Mouse (Mus musculus) limb, embryonic 15.5 days (tissue): ENCODE data around the gene 2900026A02Rik. TPM values are rescaled to one million over a fixed set of nuclear protein-coding genes. Genes with fewer than 3 reads are reported as not detected.
"Not testable (repeated sequence)": the region's sequence is repeated elsewhere in the genome, so short reads cannot be mapped to it uniquely, and the experiment has no call there.

Experiments
- ATAC-seq: fragments of 200-750 bp; cut with Nextera tagmentation; 2 replicates; pipeline ENCODE4 v1.8.0; 2017; ENCODE audit warnings: low read depth, moderate TSS enrichment; ENCODE audit not compliant: insufficient number of reproducible peaks, low FRiP score, low TSS enrichment
- H3K27ac ChIP-seq: fragments of 300-500 bp; sonication (generic); 2 replicates; pipeline ENCODE4 v1.5.1; 2015; ENCODE audit warnings: moderate library complexity, mild to moderate bottlenecking, inconsistent platforms
- H3K27me3 ChIP-seq: fragments of 300-500 bp; sonication (generic); 2 replicates; pipeline ENCODE4 v1.6.1; 2015; ENCODE audit warnings: inconsistent platforms
- H3K36me3 ChIP-seq: fragments of 300-500 bp; sonication (generic); 2 replicates; pipeline ENCODE4 v1.6.1; 2015; ENCODE audit warnings: inconsistent platforms
- H3K4me1 ChIP-seq: fragments of 300-500 bp; sonication (generic); 2 replicates; pipeline ENCODE4 v1.6.1; 2015; ENCODE audit warnings: inconsistent platforms
- H3K4me2 ChIP-seq: fragments of 300-500 bp; sonication (generic); 2 replicates; pipeline ENCODE4 v1.6.1; 2015; ENCODE audit warnings: mild to moderate bottlenecking, inconsistent platforms
- H3K4me3 ChIP-seq: fragments of 300-500 bp; sonication (generic); 2 replicates; pipeline ENCODE4 v1.5.1; 2015; ENCODE audit warnings: mild to moderate bottlenecking, inconsistent platforms
- H3K9ac ChIP-seq: fragments of 300-500 bp; sonication (generic); 2 replicates; pipeline ENCODE4 v1.6.1; 2015; ENCODE audit warnings: inconsistent platforms
- H3K9me3 ChIP-seq: fragments of 300-500 bp; sonication (generic); 2 replicates; pipeline ENCODE4 v1.6.1; 2016; ENCODE audit warnings: inconsistent platforms
- WGBS: fragments of 180-500 bp; shearing (Covaris S2); methylation state at CpG from one replicate; pipeline ENCODE4 v1.1.7; 2015; 5-methylcytosine and 5-hydroxymethylcytosine counted together
- polyA plus RNA-seq: library from polyadenylated mRNA; unstranded; fragments of >200 nt; fragmentation: Nextera tagmentation; extraction: Ambion mirVana; gene quantifications from 2 replicates; pipeline ENCODE4 v1.2.1, GENCODE M21; 2015

Gene 2900026A02Rik
- polyA plus RNA-seq, 1 experiment from 2014 or later: 14.2 TPM

- H3K4me1 ChIP-seq: peaks cover 46% of the 10 kb centered on the region
- H3K36me3 ChIP-seq: no peaks in the 10 kb centered on the region
- no peak overlapping the region for H3K4me3 ChIP-seq
- H3K27me3 ChIP-seq: no peaks in the 10 kb centered on the region
- H3K9ac ChIP-seq: no peak overlapping the region
- H3K27ac ChIP-seq: peak overlapping the region; percentile 72
- H3K9me3 ChIP-seq: no peaks in the 10 kb centered on the region
- H3K4me2 ChIP-seq: no peak overlapping the region
- WGBS: 28% methylated on average over 20 of the region's 20 CpGs
- no peak for ATAC-seq
Measured at GRCm38 (mm10) chr5:113114264-113115225, 106.5 kb downstream of the 2900026A02Rik start.

GRCm38 (mm10) chr5:113113120-113113519 is 107.9 kb downstream of the 2900026A02Rik start:
- no peaks in the 10 kb centered on the region for H3K9me3 ChIP-seq
- H3K27me3 ChIP-seq: no peaks in the 10 kb centered on the region
- H3K4me3 ChIP-seq: no peak overlapping the region
- no peaks in the 10 kb centered on the region for H3K36me3 ChIP-seq
- peak overlapping the region; percentile 47 for H3K27ac ChIP-seq
- peaks cover 39% of the 10 kb centered on the region for H3K4me1 ChIP-seq
- no peak for ATAC-seq
- 34% methylated on average over 5 of the region's 5 CpGs for WGBS
- H3K9ac ChIP-seq: no peak overlapping the region
- H3K4me2 ChIP-seq: no peak overlapping the region

GRCm38 (mm10) chr5:113111336-113111735 is 109.7 kb downstream of the 2900026A02Rik start:
- no peak overlapping the region for H3K4me3 ChIP-seq

GRCm38 (mm10) chr5:113110929-113111328 is 110.1 kb downstream of the 2900026A02Rik start:
- no peak overlapping the region for H3K4me2 ChIP-seq
- H3K9ac ChIP-seq: no peak overlapping the region
- H3K27ac ChIP-seq: peak overlapping the region; percentile 54; the same call in 1 of the 2 replicates
- ATAC-seq: no peak
- no peak overlapping the region for H3K4me3 ChIP-seq
- H3K36me3 ChIP-seq: no peaks in the 10 kb centered on the region
- H3K4me1 ChIP-seq: peaks cover 50% of the 10 kb centered on the region
- H3K27me3 ChIP-seq: no peaks in the 10 kb centered on the region
- no peaks in the 10 kb centered on the region for H3K9me3 ChIP-seq
- WGBS: 0% methylated on average over 1 of the region's 1 CpGs

More at GRCm38 (mm10) chr5:113111336-113111735, 109.7 kb downstream of the 2900026A02Rik start:
- no peaks in the 10 kb centered on the region for H3K27me3 ChIP-seq
- H3K9ac ChIP-seq: no peak overlapping the region
- H3K4me1 ChIP-seq: peaks cover 50% of the 10 kb centered on the region
- H3K36me3 ChIP-seq: no peaks in the 10 kb centered on the region
- ATAC-seq: no peak
- H3K9me3 ChIP-seq: no peaks in the 10 kb centered on the region
- no peak overlapping the region for H3K4me2 ChIP-seq
- 13% methylated on average over 4 of the region's 4 CpGs for WGBS
- H3K27ac ChIP-seq: no peak overlapping the region

- H3K4me2 ChIP-seq, H3K27ac ChIP-seq, H3K36me3 ChIP-seq, ATAC-seq, H3K4me3 ChIP-seq, H3K27me3 ChIP-seq, H3K9ac ChIP-seq, H3K9me3 ChIP-seq: not testable (repeated sequence)
- WGBS: 86% methylated on average over 2 of the region's 2 CpGs
- H3K4me1 ChIP-seq: peaks cover 47% of the 10 kb centered on the region
Measured at GRCm38 (mm10) chr5:113109651-113110050, 111.4 kb downstream of the 2900026A02Rik start.

- WGBS: 66% methylated on average over 11 of the region's 11 CpGs
- H3K27ac ChIP-seq: peak overlapping the region; percentile 54
Measured at GRCm38 (mm10) chr5:113108165-113108764, 112.8 kb downstream of the 2900026A02Rik start.

GRCm38 (mm10) chr5:113107709-113108108 is 113.3 kb downstream of the 2900026A02Rik start:
- H3K27ac ChIP-seq: peak overlapping the region; percentile 54; the same call in 1 of the 2 replicates
- no peak overlapping the region for H3K4me3 ChIP-seq
- H3K4me1 ChIP-seq: peaks cover 32% of the 10 kb centered on the region
- no peak overlapping the region for H3K9ac ChIP-seq
- WGBS: 58% methylated on average over 3 of the region's 3 CpGs
- H3K27me3 ChIP-seq: no peaks in the 10 kb centered on the region
- no peak overlapping the region for H3K4me2 ChIP-seq
- ATAC-seq: 0 out of 2 replicates have a peak, but pooled peaks have one; percentile 2
- no peaks in the 10 kb centered on the region for H3K36me3 ChIP-seq
- H3K9me3 ChIP-seq: no peaks in the 10 kb centered on the region

More at GRCm38 (mm10) chr5:113108165-113108764, 112.8 kb downstream of the 2900026A02Rik start:
- Histone ChIP-seq H3K4me2 (no peak overlapping the region), H3K9me3 (no peaks in the 10 kb centered on the region), H3K4me1 (peaks cover 38% of the 10 kb centered on the region), H3K27me3 (no peaks in the 10 kb centered on the region), H3K9ac (no peak overlapping the region), H3K36me3 (no peaks in the 10 kb centered on the region), H3K4me3 (no peak overlapping the region)
- 0 out of 2 replicates have a peak, but pooled peaks have one; percentile 32 for ATAC-seq

- 43% methylated on average over 7 of the region's 7 CpGs for WGBS
- Histone ChIP-seq H3K4me1 (peaks cover 27% of the 10 kb centered on the region), H3K36me3 (no peaks in the 10 kb centered on the region), H3K9ac (no peak overlapping the region), H3K27me3 (no peaks in the 10 kb centered on the region), H3K4me2 (no peak overlapping the region), H3K27ac (peak overlapping the region; percentile 34; the same call in 1 of the 2 replicates), H3K4me3 (no peak overlapping the region), H3K9me3 (no peaks in the 10 kb centered on the region)
- no peak for ATAC-seq
Measured at GRCm38 (mm10) chr5:113106594-113106993, 114.4 kb downstream of the 2900026A02Rik start.

- Histone ChIP-seq H3K4me1 (peaks cover 23% of the 10 kb centered on the region), H3K4me3 (no peak overlapping the region), H3K4me2 (no peak overlapping the region), H3K27me3 (no peaks in the 10 kb centered on the region), H3K36me3 (no peaks in the 10 kb centered on the region; the same call in 1 of the 2 replicates), H3K9ac (no peak overlapping the region), H3K27ac (peak overlapping the region; percentile 47), H3K9me3 (no peaks in the 10 kb centered on the region)
- ATAC-seq: no peak
- 77% methylated on average over 4 of the region's 4 CpGs for WGBS
Measured at GRCm38 (mm10) chr5:113105481-113105880, 115.6 kb downstream of the 2900026A02Rik start.

- Histone ChIP-seq H3K27me3 (no peaks in the 10 kb centered on the region), H3K4me3 (no peak overlapping the region), H3K9ac (no peak overlapping the region), H3K4me2 (no peak overlapping the region), H3K9me3 (no peaks in the 10 kb centered on the region), H3K4me1 (peaks cover 23% of the 10 kb centered on the region), H3K36me3 (no peaks in the 10 kb centered on the region; the same call in 1 of the 2 replicates), H3K27ac (peak overlapping the region; percentile 47; the same call in 1 of the 2 replicates)
- 60% methylated on average over 9 of the region's 9 CpGs for WGBS
- ATAC-seq: no peak
Measured at GRCm38 (mm10) chr5:113105035-113105434, 116.0 kb downstream of the 2900026A02Rik start.

- Histone ChIP-seq H3K36me3 (no peaks in the 10 kb centered on the region; the same call in 1 of the 2 replicates), H3K9ac (no peak overlapping the region), H3K27me3 (no peaks in the 10 kb centered on the region), H3K4me3 (no peak overlapping the region), H3K27ac (no peak overlapping the region), H3K4me2 (no peak overlapping the region), H3K9me3 (no peaks in the 10 kb centered on the region), H3K4me1 (peaks cover 12% of the 10 kb centered on the region)
- WGBS: 68% methylated on average over 7 of the region's 7 CpGs
- no peak for ATAC-seq
Measured at GRCm38 (mm10) chr5:113102455-113102854, 118.6 kb downstream of the 2900026A02Rik start.
